Mouse (Mus musculus): Measurements from ENCODE around the gene 6030468B19Rik.
"Not testable (repeated sequence)": the region's sequence is repeated elsewhere in the genome, so short reads cannot be mapped to it uniquely, and the experiment has no call there.

6030468B19Rik gene

DNA sequence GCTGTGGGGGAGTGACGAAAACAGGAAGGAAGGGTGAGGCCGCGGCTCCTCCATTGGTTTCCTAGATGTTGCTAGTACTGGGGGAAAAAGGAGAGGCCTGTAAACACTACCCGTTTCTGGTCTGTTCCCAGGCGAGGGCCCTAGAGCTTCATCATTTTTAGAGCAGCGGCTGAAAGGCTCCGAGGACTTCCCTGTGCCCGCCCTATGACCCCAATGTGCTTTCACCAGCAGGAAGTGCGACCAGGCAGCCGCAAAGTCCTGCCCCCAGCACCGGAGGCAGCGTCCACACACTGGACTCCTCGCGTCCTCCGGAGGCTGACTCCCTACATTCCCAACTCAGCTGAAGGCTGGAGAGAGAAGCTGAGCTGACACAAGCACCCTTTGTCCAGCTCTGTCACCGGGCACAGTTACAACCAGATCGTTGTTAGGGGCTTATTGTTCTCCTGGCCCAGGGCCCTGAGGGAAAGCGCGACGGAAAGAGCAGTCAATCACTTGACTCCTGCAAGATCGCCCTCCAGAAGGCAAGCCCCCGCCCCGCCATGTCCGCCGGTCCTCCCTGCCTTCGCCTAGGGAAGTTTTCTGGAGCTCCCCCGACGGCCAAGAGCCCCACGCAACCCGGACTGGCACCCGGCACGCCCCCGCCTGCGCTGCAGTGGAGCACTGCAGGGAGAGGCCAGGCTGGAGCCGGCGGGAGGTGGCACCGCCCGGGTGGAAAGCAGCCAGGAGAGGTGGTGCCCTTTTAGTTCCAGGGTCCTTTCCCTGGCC, 17.8 kb upstream of the 6030468B19Rik start:
- DNase-seq, result no peak

GRCm38 (mm10) chr11:117780199-117780515, 17.3 kb upstream of the 6030468B19Rik start:
- DNase-seq, result no peak

GRCm38 (mm10) chr11:117780582-117781111, 16.8 kb upstream of the 6030468B19Rik start:
- peak in 1 of 2 experiments; percentile 42 for DNase-seq

DNA sequence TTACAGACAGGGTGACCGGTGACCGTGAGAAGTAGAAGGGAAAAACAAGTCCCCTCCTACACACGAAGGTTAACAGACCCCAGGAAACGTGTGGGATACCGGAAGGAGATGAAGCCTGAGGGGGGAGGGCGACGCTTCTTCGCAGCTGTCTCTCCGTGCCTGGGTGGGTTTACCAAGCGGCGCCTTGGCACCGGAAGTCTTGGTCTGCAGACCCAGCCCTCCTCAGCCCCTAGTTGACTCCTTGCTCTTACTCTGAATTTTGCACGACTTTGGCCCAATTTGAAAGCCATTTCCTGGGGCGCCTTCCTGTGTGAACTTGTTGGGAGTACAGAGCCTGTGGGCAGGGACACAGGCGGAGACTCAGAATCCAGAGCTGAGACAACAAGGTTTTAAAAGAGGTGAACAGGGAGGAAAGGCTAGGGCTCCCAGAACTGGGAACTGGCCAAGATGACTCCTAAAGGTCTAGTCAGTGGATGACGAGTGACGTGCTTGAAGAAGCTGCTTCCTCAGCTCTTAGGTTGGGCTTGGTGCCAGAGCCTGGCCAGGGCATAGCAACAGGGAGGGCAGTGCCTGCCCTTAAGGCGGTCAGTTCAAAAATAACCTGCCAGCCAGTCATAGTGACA, 16.1 kb upstream of the 6030468B19Rik start:
- no peak for DNase-seq

- no peak for DNase-seq
Measured at GRCm38 (mm10) chr11:117781993-117782704, 15.3 kb upstream of the 6030468B19Rik start, which contains the start of the genes Tmc8 and Tmc6. Tmc8 (plus strand) TSS chr11:117782076. Tmc6 (minus strand) TSS chr11:117782198.

DNA sequence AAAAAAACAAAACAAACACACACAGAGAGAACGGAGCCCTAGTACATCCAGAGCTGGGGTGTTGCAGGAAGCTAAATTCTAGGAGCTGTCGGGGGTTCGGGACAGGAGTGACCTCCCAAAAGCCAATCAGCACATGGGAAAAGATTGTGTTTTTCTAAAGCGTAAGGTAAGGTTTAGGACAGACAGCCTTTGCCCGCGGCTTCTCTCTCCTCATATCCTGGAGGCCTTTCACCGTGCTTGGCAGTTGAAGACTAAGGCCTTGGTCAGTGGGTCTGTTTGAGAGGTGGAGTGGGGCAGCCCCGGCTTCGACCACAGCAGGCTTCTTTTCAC, 14.8 kb upstream of the 6030468B19Rik start:
- DNase-seq, result no peak

GRCm38 (mm10) chr11:117783089-117783488, 14.4 kb upstream of the 6030468B19Rik start:
- DNase-seq, result peak in 1 of 2 experiments; percentile 47

DNA sequence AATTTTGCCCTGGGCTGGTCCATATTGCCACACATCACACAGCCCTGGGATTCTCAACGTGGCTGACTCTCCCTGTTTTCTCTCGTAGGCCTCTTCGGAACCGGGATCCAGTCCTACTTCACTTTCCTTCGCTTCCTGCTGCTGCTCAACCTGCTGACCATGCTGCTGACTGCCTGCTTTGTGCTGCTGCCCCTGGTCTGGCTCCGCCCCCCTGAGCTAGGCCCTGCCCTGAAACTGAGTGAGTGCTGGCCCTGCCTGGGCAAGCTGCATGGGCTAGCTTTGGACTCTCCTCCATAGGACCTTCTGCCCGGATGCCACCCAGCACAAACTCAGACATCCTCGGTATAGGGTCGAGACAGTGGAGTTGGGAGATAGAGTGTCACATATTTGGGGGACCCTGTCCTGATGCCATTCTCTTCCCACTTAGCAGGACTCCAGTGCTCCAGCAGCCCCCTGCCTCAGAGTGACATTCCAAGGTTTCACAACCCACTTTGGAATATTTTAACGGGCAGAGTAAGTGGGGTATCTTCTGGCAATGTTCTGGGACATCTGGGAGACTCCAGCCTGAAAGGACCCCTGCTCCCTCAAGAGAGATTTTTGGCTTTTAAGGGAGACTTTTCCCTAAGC, 13.7 kb upstream of the 6030468B19Rik start:
- no peak for DNase-seq

GRCm38 (mm10) chr11:117786294-117786693, 11.2 kb upstream of the 6030468B19Rik start:
- DNase-seq, result peak; percentile 72

GRCm38 (mm10) chr11:117788481-117788880, 9.0 kb upstream of the 6030468B19Rik start:
- not testable (repeated sequence) for DNase-seq

DNA sequence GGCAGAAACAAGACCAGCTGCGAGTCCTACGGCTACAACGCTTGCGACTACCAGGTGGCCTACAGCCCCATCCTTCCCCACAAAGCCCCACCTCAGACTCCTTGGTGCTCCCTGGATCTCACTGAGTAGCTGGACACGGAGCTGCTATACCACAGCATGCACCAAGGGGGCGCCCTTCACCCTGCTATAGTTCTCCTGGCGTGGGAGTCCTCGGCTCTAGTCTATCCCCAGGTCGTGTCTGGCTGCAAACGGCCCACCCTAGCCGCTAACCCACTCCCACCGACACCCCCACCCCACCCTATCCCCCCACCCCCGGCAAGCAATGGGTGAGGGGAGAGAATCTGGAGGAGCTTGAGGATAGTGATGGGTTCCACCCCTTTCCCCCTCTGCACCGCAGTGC, 7.2 kb upstream of the 6030468B19Rik start:
- DNase-seq, result peak; percentile 52 to 59

GRCm38 (mm10) chr11:117790703-117791440, 6.6 kb upstream of the 6030468B19Rik start:
- no peak for DNase-seq

DNA sequence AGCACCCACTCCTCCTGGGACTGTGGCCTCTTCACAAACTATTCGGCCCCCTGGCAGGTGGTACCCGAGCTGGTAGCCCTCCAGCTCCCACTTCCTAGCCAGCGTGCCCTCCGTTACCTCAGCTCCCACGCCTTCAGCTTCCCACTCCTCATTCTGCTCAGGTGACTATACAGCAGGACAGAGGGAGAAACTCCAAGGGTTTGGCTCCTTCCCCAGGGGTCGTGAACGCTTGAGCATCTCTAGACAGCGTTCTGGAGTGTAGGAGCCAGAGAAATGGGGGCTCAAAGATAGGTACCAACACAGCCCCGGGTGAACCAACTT, 6.1 kb upstream of the 6030468B19Rik start:
- DNase-seq, result no peak

DNA sequence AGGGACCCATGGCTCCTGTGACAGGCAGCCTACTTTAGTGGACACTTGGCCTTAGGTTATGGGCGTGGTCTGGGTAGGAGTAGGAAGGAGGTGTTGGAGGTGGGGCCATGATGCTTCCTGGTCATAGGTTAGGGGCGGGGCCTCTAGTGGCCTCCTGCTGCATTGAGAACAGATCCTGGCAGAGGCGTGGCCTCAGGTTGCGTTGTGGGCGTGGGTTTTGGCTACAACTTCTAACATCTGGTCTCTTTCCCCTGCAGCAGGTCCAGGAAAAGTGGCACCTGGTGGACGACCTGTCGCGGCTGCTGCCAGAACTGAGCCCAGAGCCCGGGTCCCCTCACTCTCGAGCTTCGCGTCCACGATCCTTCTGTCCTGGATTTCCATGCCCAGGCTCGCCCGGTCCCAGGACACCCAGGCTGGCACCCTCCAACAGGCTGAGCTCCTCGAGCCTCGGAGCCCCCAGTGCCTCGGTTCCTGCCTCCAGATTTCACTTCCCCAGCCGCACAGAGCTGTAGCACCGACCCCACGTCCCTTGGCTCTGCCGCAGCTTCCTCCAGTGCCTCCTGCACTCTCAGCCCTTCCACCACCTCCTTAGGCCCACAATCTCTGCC, 5.1 kb upstream of the 6030468B19Rik start:
- no peak for DNase-seq

GRCm38 (mm10) chr11:117794035-117794551, 3.4 kb upstream of the 6030468B19Rik start:
- no peak for DNase-seq

GRCm38 (mm10) chr11:117796954-117797353, 506 bp upstream of the 6030468B19Rik start:
- DNase-seq, result no peak

- DNase-seq, result no peak
Measured at GRCm38 (mm10) chr11:117798160-117798541, 691 bp downstream of the 6030468B19Rik start.

DNA sequence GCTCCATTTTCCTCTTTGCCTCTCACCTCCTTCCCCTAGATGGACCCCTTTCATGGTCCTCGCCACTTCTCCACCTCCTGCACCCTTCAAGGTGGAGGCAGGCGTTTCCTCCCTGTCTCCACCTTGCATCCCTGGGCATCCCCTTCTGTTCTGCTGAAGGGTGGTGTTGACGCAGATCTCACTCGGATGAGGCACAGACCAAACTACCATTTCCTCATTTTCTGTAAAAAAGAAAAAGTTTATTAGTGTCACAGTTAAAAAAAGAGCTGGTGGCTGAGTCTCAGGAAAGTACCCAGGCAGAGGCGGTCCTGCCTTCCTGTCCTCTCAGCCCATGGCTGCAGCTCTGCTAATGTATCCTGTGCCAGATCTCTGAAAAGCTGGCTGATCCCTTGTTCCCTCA, 1.7 kb downstream of the 6030468B19Rik start:
- no peak for DNase-seq

DNA sequence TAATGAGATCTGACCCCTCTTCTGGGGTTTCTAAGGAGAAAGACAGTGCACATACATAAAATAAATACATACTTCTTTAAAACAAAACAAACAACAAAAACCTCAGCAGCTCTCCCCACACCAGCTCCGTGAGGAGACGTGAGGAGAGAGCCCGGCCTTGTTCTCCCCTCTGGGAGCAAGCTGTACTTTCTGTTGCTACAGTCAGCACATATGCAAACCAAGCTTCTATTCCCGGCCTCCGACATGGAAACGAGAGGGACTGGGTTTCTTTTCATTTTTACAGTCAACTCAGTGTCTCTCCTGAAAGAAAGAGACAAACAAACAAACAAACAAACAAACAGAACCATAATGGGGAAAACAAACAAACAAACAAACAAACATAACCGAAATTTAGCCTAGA, 2.6 kb downstream of the 6030468B19Rik start:
- no peak for DNase-seq

DNA sequence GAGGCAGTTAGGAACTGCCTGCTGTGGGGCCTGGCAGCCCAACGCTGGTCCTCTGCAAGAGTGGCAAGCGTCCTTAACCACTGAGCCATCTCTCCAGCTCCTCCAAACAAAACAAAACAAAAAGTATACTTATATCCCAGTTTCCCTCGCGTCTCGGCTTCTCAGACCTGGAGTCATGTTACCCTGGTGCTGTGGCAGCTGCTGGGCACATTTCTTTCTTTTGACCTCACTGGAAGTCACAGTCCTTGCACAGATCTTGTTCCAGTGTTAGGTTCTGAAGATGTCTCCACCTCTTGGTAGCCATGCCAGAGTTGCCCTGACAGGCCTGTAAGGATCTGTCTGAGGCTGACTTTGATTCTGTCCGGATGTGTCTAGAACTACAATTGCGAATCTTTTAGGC, 4.2 kb downstream of the 6030468B19Rik start:
- no peak for DNase-seq

GRCm38 (mm10) chr11:117803166-117803688, 5.8 kb downstream of the 6030468B19Rik start:
- DNase-seq, result no peak

GRCm38 (mm10) chr11:117806781-117807180, 9.3 kb downstream of the 6030468B19Rik start:
- DNase-seq, result no peak
